Mouse (Mus musculus): ENCODE measurements around the gene Vdac1.

DNA sequence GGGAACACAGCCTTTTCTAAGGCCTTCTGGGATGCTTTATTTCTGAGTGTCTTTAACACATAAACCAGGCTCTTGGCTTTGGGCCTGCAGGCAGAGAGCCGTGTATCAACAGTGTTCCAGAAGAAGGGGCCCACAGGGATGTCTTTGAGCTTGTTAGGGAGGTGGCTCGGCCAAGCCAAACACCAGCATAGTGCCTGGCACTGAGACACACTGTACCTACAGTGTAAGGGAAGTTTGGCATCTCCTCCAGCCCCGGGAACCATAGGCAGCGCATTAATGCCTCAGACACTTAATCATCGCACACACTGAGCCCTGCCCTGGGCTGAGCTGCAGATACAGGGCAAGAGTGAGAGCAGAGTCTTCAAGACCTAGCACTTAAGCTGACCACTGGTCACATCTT is 57.7 kb downstream of the Vdac1 start:
- TF ChIP-seq CTCF (IDR thresholded peaks at IDR 0.05; ENCODE audit: borderline replicate concordance, control insufficient read depth, extremely low read depth, insufficient read depth, low read length, poor library complexity) (no peak), POLR2A (IDR thresholded peaks at IDR 0.05; ENCODE audit: control insufficient read depth, extremely low read depth, insufficient read depth, low read length, poor library complexity) (no peak)
